Mouse (Mus musculus): ENCODE measurements around the gene Bloc1s3.
A peak's percentile ranks its signal among the peaks of the same experiment; 100 is the strongest.

The Bloc1s3 gene

DNA sequence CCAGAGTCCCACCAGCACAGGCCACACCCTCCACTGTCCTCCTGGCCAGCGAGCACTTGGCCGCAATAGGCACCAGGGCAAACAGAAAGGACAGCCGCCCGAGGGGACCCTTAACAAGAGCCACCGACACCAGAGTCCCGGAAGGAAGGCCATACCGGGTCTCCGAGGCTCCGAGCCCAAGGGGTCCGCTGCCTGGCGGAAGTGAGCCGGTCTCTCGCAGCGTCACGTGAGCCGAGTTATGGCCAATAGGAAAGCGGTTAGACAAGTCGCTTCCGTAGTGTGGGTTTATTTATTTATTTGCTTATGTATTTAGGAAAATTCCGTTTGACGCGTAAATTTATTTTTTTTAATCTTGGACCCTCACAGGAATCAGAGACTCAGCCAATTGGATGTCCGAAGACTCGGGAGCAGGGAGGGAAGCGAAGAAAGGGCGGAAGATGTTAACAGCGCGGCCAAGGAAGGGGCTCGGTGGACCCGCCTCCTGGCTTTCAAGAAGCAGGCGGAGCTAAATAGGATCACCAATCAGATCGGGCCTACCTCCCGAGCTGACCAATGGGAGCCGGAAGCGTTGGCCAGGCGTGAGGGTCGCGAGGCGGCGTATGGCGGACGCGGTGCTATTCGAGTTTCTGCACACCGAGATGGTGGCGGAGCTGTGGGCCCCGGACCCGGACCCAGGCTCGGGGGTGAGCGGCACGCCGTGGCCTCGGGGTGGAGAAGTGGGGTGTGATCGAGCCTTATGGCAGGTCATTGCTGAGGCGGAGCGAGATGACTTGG lies at the start of gene Bloc1s3, which contains the start of gene Trappc6a:
Bloc1s3 (minus strand) TSS at position 218 of the 774 bp plus-strand sequence.
Trappc6a (plus strand) TSS at position 246 of the 774 bp plus-strand sequence.
- DNase-seq (ENCODE audit: low read depth, low spot score) = peak; percentile 93

GRCm38 (mm10) chr7:19557086-19557485 lies 48.9 kb upstream of the Bloc1s3 start:
- no peak for DNase-seq (ENCODE audit: low read depth, low spot score)

- DNase-seq (ENCODE audit: low read depth, low spot score) = no peak
Measured at GRCm38 (mm10) chr7:19554168-19554567, 46.0 kb upstream of the Bloc1s3 start.

- no peak for DNase-seq (ENCODE audit: low read depth, low spot score)
Measured at GRCm38 (mm10) chr7:19552443-19552842, 44.3 kb upstream of the Bloc1s3 start.

DNA sequence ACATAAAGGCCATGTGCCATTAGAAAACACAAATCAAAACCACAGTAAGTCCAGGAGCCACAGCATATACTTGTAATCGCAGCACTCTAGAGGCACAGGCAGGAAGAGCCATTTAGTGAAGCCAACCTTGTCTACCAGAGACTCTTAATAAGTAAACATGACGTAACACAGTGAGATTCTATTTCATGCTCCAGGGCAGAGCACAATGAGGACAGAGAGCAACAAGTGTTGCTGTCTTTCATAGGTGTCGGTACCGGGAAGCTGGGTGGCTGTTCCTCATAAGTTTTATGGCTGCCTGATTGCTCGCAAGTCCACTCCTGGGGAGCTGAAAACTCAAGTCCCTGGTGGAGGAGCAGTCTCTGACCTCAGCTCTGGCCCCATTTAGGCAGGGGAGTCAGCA lies 43.5 kb upstream of the Bloc1s3 start:
- no peak for DNase-seq (ENCODE audit: low read depth, low spot score)

- DNase-seq (ENCODE audit: low read depth, low spot score) = no peak
Measured at GRCm38 (mm10) chr7:19549394-19549793, 41.2 kb upstream of the Bloc1s3 start.

DNA sequence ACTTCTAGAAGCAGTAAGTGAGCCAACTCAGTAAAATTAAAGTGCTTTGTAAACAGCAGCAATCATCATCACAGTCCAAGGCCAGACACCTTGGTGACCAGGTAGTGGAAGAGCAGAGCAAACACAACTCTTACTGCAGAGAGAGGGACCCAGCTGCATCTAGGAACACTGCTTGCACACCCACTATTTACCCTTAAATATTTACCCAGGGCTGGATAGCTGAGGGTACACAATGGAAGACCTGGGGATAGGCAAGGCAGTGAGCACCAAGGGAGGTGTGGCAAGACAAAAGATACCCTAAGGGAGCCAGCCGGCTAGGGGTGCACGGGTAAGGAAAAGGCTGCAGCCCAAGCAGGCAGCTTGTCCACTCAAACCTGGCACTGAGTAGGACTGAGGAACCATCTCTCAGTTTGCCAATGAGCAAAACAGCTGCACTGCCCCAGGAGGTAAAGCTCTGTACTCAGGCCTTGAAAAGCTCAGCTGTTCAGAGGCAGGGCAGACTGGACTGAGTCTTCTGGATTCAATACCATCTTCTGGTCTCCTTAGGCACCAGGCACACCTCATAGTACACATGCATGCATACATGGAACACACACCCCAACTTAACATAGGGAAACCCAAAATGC lies 39.3 kb upstream of the Bloc1s3 start:
- DNase-seq (ENCODE audit: low read depth, low spot score) = no peak

DNA sequence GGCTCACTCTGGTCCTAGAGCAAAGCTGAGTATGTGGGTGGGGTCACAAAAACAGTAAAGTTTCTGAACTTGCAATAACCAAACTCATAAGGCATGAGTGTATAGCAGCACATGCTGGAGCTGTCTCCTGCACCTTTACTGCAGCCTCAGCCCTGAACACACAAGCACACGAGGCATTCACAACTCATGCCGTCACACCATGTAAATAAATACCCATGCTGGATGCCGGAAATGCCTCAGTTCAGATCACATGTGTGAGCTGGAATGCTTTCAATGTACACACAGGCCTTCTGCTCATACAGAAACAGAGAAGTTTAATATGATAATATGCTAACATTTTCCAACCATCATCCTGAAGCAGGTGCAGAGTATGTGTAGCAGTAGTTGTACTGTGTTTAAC lies 37.8 kb upstream of the Bloc1s3 start:
- DNase-seq (ENCODE audit: low read depth, low spot score) = no peak

GRCm38 (mm10) chr7:19543584-19543983 lies 35.4 kb upstream of the Bloc1s3 start:
- no peak for DNase-seq (ENCODE audit: low read depth, low spot score)

- no peak for DNase-seq (ENCODE audit: low read depth, low spot score)
Measured at GRCm38 (mm10) chr7:19542155-19542691, 34.1 kb upstream of the Bloc1s3 start.

- DNase-seq (ENCODE audit: low read depth, low spot score) = no peak
Measured at GRCm38 (mm10) chr7:19541681-19542154, 33.6 kb upstream of the Bloc1s3 start.

- DNase-seq (ENCODE audit: low read depth, low spot score) = no peak
Measured at GRCm38 (mm10) chr7:19540771-19541566, 32.8 kb upstream of the Bloc1s3 start.

DNA sequence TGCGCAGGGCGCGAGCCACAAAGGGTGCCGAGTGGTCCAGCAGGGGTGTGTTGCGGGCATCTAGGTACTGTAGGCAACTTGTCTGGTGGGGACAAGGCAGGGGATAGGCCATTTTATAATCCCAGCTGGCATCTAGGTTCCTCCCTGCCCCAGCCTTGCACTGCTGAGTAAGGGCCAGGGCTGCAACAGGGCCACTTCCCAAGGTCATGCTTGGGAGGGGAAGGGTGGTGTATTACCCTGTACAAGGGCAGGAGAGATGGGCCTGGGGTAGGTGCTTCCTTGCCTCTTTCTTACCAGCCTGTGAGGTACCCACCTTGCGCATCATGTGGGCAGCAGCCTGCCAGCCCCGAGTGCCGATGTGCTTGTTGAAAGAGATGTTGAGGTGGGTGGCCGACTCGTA lies 26.5 kb upstream of the Bloc1s3 start:
- DNase-seq (ENCODE audit: low read depth, low spot score) = no peak

DNA sequence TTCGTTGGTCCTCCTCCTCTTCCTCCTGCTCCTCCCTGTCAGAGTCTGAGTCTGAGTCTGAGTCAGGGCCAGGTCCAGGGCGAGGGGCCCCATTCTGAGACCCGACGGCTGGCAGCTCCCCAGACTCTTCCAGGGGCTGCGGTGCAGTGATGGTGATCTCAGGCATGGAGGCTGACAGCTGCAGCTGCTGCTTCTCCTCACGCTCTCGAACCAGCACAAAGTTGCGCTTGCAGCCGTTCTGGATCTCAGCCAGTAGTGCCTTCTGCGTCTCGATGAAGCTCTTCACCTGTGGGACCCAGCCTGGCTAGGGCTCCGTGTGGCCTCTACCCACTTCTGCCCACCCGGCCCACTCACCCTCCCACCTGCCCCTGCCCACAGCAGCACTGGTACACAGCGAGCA lies 24.1 kb upstream of the Bloc1s3 start:
- no peak for DNase-seq (ENCODE audit: low read depth, low spot score)

DNA sequence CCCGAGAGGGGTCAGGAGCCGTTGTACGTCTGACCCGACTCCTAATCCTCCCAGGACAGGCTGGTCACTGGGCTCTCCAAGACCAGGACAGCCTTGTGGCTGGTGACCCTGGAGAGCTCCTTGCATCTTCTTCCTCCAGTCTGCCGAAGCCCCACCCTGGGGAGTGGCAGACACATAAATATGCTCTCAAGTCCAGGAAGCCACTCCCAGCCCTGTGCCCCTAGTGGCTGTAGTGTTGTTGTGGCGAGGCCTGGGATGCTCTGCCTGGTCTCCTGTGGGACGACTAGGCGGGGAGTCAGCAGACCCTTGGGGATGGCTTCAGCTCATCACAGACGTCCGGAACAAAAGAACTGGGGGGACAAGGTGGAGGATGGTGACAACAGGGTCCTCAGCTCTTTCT lies 22.9 kb upstream of the Bloc1s3 start:
- DNase-seq (ENCODE audit: low read depth, low spot score) = no peak

DNA sequence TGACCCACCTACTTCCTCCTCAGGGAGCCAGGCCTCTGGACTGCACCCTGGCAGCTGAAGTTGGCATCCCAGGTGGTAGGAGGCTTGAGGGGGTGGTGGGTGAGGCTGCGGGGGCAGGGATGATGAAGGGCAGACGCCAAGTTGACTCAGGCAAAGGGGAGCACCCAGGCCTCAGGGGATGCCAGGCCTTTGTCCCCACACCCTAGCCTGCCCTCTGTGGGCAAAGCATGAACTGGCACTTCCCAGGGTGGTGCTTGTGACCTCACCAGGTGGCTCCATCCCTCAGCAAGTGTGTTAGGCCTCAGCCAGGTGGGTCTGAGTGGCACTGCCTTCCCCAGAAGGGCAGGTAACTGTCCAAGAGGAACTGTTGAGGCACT lies 16.9 kb upstream of the Bloc1s3 start:
- no peak for DNase-seq (ENCODE audit: low read depth, low spot score)

DNA sequence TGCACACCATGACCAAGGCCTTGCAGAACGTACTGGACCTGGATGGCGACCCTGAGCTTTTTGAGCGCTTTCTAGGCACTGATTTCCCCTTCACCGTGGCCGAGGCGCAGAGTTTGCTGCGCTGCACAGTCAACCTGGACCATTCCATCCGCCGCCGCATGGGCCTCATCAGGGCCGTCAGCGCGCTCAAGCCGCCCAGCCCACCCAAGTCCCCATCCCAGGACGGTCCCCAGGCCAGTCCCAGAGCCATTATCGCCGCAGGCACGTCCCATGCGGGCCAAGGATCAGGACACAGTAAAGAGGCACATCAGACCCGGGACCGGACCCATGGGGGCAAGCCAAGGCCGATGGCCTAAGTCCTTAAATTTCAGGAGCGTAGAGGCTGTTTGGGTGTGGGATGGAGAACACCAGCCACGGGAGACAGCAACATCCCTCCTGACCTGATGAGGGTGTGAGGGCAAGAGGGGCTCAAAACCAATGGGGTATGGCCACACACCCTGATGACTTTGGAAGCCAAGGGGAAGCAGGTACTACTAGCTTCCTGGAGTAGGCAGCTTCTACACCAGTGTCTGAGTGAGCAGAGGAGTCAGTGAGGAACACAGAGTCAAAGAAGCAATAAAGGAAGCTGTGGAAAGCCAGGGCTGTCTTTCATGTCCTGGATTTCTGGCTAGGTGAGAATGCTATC lies 16.4 kb upstream of the Bloc1s3 start:
- no peak for DNase-seq (ENCODE audit: low read depth, low spot score)

DNA sequence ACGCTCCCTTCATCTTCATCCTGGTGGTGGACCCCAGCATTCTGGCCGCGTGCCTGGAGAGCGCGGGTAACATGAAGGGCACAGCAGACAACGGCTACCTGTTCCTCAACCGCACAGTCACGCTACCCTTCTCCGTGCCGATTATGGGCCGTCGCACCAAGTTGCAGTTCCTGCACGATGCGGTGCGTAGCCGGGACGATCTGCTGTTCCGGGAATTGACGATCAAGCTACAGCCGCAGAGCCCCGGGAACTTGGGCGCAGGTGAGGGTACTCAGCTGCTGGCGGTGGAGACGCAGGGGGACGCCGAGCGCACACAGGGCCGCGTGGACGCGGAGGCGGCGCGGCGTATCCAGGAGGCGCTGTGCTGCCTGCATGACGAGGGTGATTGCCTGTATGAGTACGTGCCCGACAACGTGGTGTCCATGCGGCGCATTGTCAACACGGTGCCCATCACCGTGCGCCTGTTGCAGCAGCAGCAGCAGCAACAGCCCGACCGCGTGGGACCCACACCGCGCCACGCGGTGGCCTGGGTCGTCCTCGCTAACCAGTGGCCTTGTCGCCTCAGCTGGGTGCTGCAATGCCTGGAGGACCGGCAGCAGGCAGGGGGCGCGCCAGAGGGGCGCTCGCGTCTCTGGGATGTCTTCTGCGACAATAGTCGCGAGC lies 15.7 kb upstream of the Bloc1s3 start:
- peak; percentile 56 for DNase-seq (ENCODE audit: low read depth, low spot score)

- no peak for DNase-seq (ENCODE audit: low read depth, low spot score)
Measured at GRCm38 (mm10) chr7:19523017-19523756, 15.0 kb upstream of the Bloc1s3 start.

DNA sequence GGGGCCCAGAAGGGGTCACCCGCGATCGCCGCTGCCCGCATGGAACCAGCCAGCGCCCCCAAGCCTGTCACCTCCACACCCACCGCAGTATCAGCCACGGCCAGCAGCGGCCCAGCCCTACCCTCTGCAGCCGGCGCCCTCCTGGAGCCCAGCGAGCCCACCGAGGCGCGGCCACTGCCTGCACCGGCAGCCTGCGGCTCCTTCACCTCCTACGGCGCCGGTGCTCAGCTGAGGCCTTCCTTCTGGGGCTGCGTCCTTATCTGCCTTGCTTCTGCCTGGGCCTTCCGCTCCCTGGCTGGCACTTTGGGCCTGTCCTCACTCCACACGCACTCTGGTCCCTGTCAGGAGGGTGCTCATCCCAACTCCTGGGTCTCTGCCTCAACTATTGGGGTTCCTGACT lies 11.9 kb upstream of the Bloc1s3 start:
- DNase-seq (ENCODE audit: low read depth, low spot score) = no peak
